In genomic region chr19:47857957-47858942, GRCm38 (mm10) we compare ENCODE assay signal across 28 mouse cellular contexts. TPM values are rescaled to one million over a fixed set of nuclear protein-coding genes. Genes with fewer than 3 reads are reported as not detected.
DNase-seq lines count a peak whose midpoint lies in the region; ATAC-seq and TF ChIP-seq lines count a peak whose summit lies in the region.
"Had no signal": no experiment of that assay in that cellular context is flagged by ENCODE, and none has a peak within 500 bp of the region (broad histone marks: within the 10 kb centered on the region; RNA-seq: fewer than 3 reads in every experiment).

No protein-coding gene starts in this region.

- TF ChIP-seq CTCF in lung, postnatal 0 days (IDR thresholded peaks at IDR 0.05), result peak; percentile 18; the same call in 1 of the 2 replicates

- peaks cover 21% of the 10 kb centered on the region for H3K4me1 ChIP-seq in embryonic facial prominence, embryonic 15.5 days
- peaks cover 32% of the 10 kb centered on the region for H3K4me1 ChIP-seq in embryonic facial prominence, embryonic 10.5 days
- peaks cover 15% of the 10 kb centered on the region for H3K4me1 ChIP-seq in lung, postnatal 0 days (ENCODE audit: insufficient read depth, low read depth, low read length)
- 0 out of 2 replicates have a peak, but pooled peaks cover 5% of the 10 kb centered on the region for H3K4me1 ChIP-seq in stomach, embryonic 15.5 days
- H3K4me1 ChIP-seq: neural tube, embryonic 12.5 days had no signal

- H3K36me3 ChIP-seq in embryonic facial prominence, embryonic 15.5 days, result peaks cover 35% of the 10 kb centered on the region
- H3K36me3 ChIP-seq in embryonic facial prominence, embryonic 10.5 days (replicated peaks), result peaks cover 58% of the 10 kb centered on the region
- H3K36me3 ChIP-seq in lung, postnatal 0 days (ENCODE audit: insufficient read depth, low read length), result no peaks in the 10 kb centered on the region
- peaks cover 5% of the 10 kb centered on the region; the same call in 1 of the 2 replicates for H3K36me3 ChIP-seq in stomach, embryonic 15.5 days

- no peak for ATAC-seq in embryonic facial prominence, embryonic 15.5 days (ENCODE audit: insufficient number of reproducible peaks, low FRiP score, low TSS enrichment, low read depth)
- ATAC-seq in lung, postnatal 0 days, result peak; percentile 44
- ATAC-seq in stomach, embryonic 15.5 days (ENCODE audit: insufficient read depth, low FRiP score, low read depth), result no peak
- ATAC-seq: forebrain, embryonic 16.5 days; intestine, postnatal 0 days had no signal

- 75% methylated on average over 18 of the region's 18 CpGs for WGBS in embryonic facial prominence, embryonic 15.5 days
- WGBS in embryonic facial prominence, embryonic 10.5 days, result 84% methylated on average over 18 of the region's 18 CpGs
- 63% methylated on average over 18 of the region's 18 CpGs for WGBS in lung, postnatal 0 days
- 81% methylated on average over 18 of the region's 18 CpGs for WGBS in stomach, embryonic 15.5 days

- no peaks in the 10 kb centered on the region for H3K27me3 ChIP-seq in embryonic facial prominence, embryonic 15.5 days
- H3K27me3 ChIP-seq in embryonic facial prominence, embryonic 10.5 days (replicated peaks; ENCODE audit: low read depth, poor library complexity, severe bottlenecking), result no peaks in the 10 kb centered on the region
- H3K27me3 ChIP-seq in lung, postnatal 0 days (replicated peaks; ENCODE audit: insufficient read depth, low read length), result no peaks in the 10 kb centered on the region
- no peaks in the 10 kb centered on the region for H3K27me3 ChIP-seq in stomach, embryonic 15.5 days (replicated peaks)
- H3K27me3 ChIP-seq: heart, embryonic 12.5 days; limb, embryonic 15.5 days; megakaryocyte, embryonic 14.5 days; neural tube, embryonic 12.5 days had no signal

- H3K9me3 ChIP-seq in embryonic facial prominence, embryonic 15.5 days (replicated peaks), result no peaks in the 10 kb centered on the region
- H3K9me3 ChIP-seq in embryonic facial prominence, embryonic 10.5 days, result no peaks in the 10 kb centered on the region
- no peaks in the 10 kb centered on the region for H3K9me3 ChIP-seq in lung, postnatal 0 days (ENCODE audit: low read length)
- no peaks in the 10 kb centered on the region for H3K9me3 ChIP-seq in stomach, embryonic 15.5 days
- H3K9me3 ChIP-seq: forebrain, embryonic 10.5 days; heart, embryonic 12.5 days; hindbrain, embryonic 10.5 days; limb, embryonic 15.5 days; liver, embryonic 15.5 days; megakaryocyte, embryonic 14.5 days; neural tube, embryonic 12.5 days had no signal

- H3K4me2 ChIP-seq in embryonic facial prominence, embryonic 15.5 days (replicated peaks), result no peak overlapping the region
- no peak overlapping the region for H3K4me2 ChIP-seq in lung, postnatal 0 days (replicated peaks; ENCODE audit: low read depth, low read length)
- H3K4me2 ChIP-seq in stomach, embryonic 15.5 days, result peak overlapping the region; percentile 10
- H3K4me2 ChIP-seq: heart, embryonic 12.5 days; limb, embryonic 15.5 days; liver, embryonic 15.5 days; neural tube, embryonic 12.5 days had no signal

- no peak overlapping the region for H3K9ac ChIP-seq in embryonic facial prominence, embryonic 15.5 days
- H3K9ac ChIP-seq in lung, postnatal 0 days (replicated peaks; ENCODE audit: low read depth), result no peak overlapping the region
- H3K9ac ChIP-seq in stomach, embryonic 15.5 days, result no peak overlapping the region
- H3K9ac ChIP-seq: heart, embryonic 12.5 days; limb, embryonic 15.5 days; liver, embryonic 15.5 days; neural tube, embryonic 12.5 days had no signal

- no peak overlapping the region for H3K4me3 ChIP-seq in embryonic facial prominence, embryonic 15.5 days (replicated peaks)
- H3K4me3 ChIP-seq in embryonic facial prominence, embryonic 10.5 days, result no peak overlapping the region
- H3K4me3 ChIP-seq in lung, postnatal 0 days (ENCODE audit: low read depth, low read length), result no peak overlapping the region
- no peak overlapping the region for H3K4me3 ChIP-seq in stomach, embryonic 15.5 days (replicated peaks)
- H3K4me3 ChIP-seq: forebrain, embryonic 10.5 days; heart, embryonic 12.5 days; hindbrain, embryonic 10.5 days; limb, embryonic 15.5 days; liver, embryonic 15.5 days; megakaryocyte, embryonic 14.5 days; neural tube, embryonic 12.5 days had no signal

- DNase-seq in embryonic facial prominence, embryonic 10.5 days (ENCODE audit: low spot score), result no peak
- DNase-seq in adipocyte (ENCODE audit: low spot score), result peak; percentile 73
- DNase-seq in lung, postnatal 0 days (ENCODE audit: low spot score), result peak; percentile 79
- DNase-seq in cerebellum, adult 8-10 months, result no peak
- no peak for DNase-seq in kidney, postnatal 4 days
- DNase-seq in adrenal gland, postnatal 25 days, result no peak
- DNase-seq: cerebellum, adult 11-12 months; cerebellum, postnatal 25 days; gastrocnemius, postnatal 10 days; heart, postnatal 10 days; left cerebral cortex, postnatal 4 days; midbrain, embryonic 14.5 days; retina, postnatal 1 day; right cerebral cortex, postnatal 25 days; thymus, adult 18-20 months; thymus, postnatal 36 days had no signal

- TF ChIP-seq EP300 in lung, postnatal 0 days (IDR thresholded peaks at IDR 0.05), result 0 out of 2 replicates have a peak, but pooled peaks have one; percentile 37

- H3K27ac ChIP-seq in embryonic facial prominence, embryonic 15.5 days (replicated peaks), result peak overlapping the region; percentile 29; the same call in 1 of the 2 replicates
- no peak overlapping the region for H3K27ac ChIP-seq in embryonic facial prominence, embryonic 10.5 days (replicated peaks)
- H3K27ac ChIP-seq in lung, postnatal 0 days (ENCODE audit: low read length), result peak overlapping the region; percentile 47; the same call in 1 of the 2 replicates
- H3K27ac ChIP-seq in stomach, embryonic 15.5 days, result peak overlapping the region; percentile 67; the same call in 1 of the 2 replicates
- H3K27ac ChIP-seq: forebrain, embryonic 10.5 days; hindbrain, embryonic 10.5 days; limb, embryonic 15.5 days; liver, embryonic 15.5 days; neural tube, embryonic 12.5 days had no signal

RNA-seq across cellular contexts. Expression of gene Gsto1, which starts 3.5 kb away (rescaled TPM):
- polyA plus RNA-seq in embryonic facial prominence, embryonic 15.5 days (2015; fragmentation: Nextera tagmentation; extraction: Ambion mirVana), result 228 and 237 TPM in 2 replicates
- polyA plus RNA-seq in embryonic facial prominence, embryonic 10.5 days (2016; fragmentation: Nextera tagmentation; extraction: Ambion mirVana), result 189 and 190 TPM in 2 replicates
- polyA plus RNA-seq in lung, postnatal 0 days (2015; fragmentation: Nextera tagmentation; extraction: Ambion mirVana), result 147 and 172 TPM in 2 replicates
- polyA plus RNA-seq in stomach, embryonic 15.5 days (2015; fragmentation: Nextera tagmentation; extraction: Ambion mirVana), result 745 and 1,161 TPM in 2 replicates
- total RNA-seq in adrenal gland, postnatal 25 days (2021), result 143 and 204 TPM in 2 replicates

RNA-seq across cellular contexts. Expression of gene Gsto2, which starts 7.1 kb away (rescaled TPM):
- polyA plus RNA-seq in embryonic facial prominence, embryonic 15.5 days (2015; fragmentation: Nextera tagmentation; extraction: Ambion mirVana), result 1.5 and 1.7 TPM in 2 replicates
- 0.74 and 1.0 TPM in 2 replicates for polyA plus RNA-seq in embryonic facial prominence, embryonic 10.5 days (2016; fragmentation: Nextera tagmentation; extraction: Ambion mirVana)
- polyA plus RNA-seq in lung, postnatal 0 days (2015; fragmentation: Nextera tagmentation; extraction: Ambion mirVana), result 2.1 TPM in 2 replicates
- polyA plus RNA-seq in stomach, embryonic 15.5 days (2015; fragmentation: Nextera tagmentation; extraction: Ambion mirVana), result 1.2 and 1.3 TPM in 2 replicates
- total RNA-seq in adrenal gland, postnatal 25 days (2021), result 1.4 and 2.9 TPM in 2 replicates
- total RNA-seq: granulocyte monocyte progenitor cell, adult 5-6 weeks had no signal

Comparison
In these comparisons a context has a peak if more than half of its experiments do, and no peak if none do; other contexts are left out.
1. DNase-seq: peak in adipocyte (single experiment) and lung, postnatal 0 days (single experiment); none in embryonic facial prominence, embryonic 10.5 days (single experiment), cerebellum, adult 8-10 months (single experiment), kidney, postnatal 4 days (0 of 2) and adrenal gland, postnatal 25 days (single experiment).